Mouse (Mus musculus) gastrocnemius, adult 8-10 months (tissue): ENCODE data around the gene Plbd1. TPM values are rescaled to one million over a fixed set of nuclear protein-coding genes. Genes with fewer than 3 reads are reported as not detected.

Experiments used
- DNase-seq, 2 experiments: peaks; one replicate each; pipeline ENCODE4 v3.0.0; 2022; ENCODE audit warnings: low spot score in 2 of 2
- total RNA-seq, 4 experiments: library from RNA; stranded (reverse); gene quantifications; 2 replicates each; pipeline ENCODE4 v1.2.4; 2022

Gene Plbd1
- 10 to 100 TPM; 10.6 to 17.0 (median 12.5) TPM for total RNA-seq

DNA sequence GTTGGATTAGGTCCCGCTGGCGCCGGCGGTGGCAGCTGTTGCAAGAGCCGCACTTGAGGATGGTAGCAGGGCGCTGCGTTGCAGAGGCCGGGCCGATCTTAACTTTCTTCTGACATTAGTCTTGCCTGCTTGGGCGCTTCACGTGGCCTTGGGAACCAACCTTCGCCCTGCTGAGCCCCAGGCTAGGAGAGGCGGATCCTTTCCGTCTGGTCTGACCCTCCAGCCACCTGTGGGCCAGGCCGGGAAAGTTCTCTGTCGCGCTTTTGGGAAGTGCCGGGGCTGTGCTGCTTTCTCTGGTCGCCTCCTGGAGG is at the start of gene Plbd1:
Gene Plbd1, minus strand, starts transcription at position 223 of the 311 bp plus-strand sequence.
- peak; percentile 62 to 77 for DNase-seq

DNA sequence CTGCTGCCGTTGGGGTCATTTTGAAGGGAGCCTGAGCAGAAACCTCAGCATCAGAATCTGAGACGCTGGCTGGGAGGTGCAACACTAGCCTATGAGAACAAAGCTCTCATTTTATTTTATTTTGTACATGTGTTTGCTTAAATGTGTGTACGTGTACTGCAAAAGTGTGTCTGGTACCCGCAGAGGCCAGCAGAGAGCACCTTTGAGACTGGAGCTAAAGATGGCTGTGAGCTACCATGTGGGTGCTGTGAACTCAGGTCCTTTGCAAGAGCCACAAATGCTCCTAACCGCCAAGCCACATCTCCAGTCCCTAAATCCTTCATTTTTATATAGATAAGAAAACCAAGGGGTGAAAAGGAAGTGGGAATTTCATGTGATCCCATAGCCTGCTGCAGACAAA is 48.7 kb upstream of the Plbd1 start:
- DNase-seq, result no peak

DNA sequence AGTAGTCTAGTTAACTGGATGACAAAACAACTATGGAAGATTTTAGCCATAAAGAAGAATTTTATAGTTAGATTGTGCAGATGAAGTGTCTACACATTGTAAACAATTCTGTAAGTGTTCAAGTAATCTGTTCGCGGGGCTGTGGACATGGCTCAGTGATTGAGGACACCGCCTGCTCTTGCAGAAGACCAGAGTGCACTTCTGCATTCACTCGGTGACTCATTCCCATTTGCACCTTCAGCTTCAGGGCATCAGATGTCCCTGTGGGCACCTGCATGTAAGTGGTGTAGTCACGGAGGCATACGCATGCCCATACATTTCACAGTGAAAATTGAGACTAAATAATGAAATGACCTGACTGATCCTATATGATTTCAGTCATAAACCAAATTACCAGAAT is 46.9 kb upstream of the Plbd1 start:
- DNase-seq, result no peak

DNA sequence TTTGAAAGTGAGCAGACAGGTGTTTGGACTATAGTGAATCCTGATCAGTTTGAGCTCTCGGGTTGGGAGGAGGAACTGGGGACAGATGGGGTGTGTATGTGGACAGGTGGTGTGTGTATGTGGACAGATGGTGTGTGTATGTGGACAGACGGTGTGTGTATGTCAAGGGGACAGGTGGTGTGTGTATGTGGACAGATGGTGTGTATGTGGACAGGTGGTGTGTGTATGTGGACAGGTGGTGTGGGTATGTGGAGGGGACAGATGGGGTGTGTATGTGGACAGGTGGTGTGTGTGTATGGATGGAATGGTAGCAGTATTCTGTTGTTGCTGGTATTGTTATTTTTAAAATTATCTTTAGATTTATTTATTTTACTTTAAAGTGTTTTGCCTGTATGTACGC is 40.1 kb upstream of the Plbd1 start:
- no peak for DNase-seq

DNA sequence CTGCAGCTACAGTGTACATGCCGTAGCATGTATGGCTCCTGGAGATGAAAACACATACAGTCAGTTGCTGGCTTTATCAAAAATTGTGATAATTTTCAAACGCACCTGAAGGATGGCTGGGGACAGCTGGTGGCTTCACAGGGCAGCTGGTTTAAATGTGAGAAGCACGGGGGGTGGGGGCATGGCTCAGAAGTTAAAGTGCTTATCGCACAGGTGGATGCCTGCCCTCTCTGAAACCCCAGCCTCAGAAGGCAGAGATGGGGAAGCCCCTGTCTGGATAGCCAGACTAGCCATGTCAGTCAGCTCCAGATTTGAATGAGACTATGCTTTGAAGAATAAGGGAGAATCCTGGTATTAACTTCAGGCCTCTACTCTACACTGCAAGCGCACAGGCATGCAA is 39.5 kb upstream of the Plbd1 start:
- DNase-seq, result no peak

DNA sequence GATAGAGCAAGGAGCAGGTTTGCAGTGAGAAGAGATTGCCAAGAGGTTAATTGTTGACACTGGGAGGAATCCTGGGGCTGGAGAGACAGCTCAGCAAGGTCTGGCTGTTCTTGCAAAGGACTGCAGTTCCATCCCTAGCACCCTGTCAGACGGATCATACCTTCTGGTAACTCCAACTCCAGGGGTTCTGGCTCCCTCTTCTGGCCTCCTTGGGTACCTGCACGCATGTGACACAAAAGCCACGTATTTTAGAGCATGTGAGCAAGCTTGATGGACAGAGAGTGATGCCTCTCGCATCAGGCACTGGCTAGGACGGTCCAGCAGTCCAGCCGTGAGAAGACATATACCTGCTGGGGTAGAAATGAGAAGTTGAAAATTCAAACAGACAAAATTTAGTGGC is 29.6 kb upstream of the Plbd1 start:
- no peak for DNase-seq

DNA sequence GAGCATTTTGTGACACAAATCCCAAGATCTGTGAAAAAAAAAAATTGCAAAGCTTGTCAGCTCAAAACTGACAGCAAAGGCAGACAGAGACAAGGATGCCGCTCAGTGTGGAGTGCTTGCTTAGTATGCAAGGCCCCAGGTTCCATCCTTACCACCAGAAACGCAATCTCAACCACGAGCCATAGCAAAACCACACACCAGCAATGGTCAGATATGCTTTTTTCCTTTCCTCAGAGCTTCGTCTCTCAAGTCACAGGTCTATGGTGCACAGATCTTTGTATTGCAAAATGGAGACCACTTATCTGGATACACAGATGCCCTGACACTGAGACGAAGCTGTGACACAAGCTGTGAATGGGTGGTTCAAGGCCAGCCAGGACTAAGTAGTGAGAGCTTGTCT is 28.8 kb upstream of the Plbd1 start:
- no peak for DNase-seq

DNA sequence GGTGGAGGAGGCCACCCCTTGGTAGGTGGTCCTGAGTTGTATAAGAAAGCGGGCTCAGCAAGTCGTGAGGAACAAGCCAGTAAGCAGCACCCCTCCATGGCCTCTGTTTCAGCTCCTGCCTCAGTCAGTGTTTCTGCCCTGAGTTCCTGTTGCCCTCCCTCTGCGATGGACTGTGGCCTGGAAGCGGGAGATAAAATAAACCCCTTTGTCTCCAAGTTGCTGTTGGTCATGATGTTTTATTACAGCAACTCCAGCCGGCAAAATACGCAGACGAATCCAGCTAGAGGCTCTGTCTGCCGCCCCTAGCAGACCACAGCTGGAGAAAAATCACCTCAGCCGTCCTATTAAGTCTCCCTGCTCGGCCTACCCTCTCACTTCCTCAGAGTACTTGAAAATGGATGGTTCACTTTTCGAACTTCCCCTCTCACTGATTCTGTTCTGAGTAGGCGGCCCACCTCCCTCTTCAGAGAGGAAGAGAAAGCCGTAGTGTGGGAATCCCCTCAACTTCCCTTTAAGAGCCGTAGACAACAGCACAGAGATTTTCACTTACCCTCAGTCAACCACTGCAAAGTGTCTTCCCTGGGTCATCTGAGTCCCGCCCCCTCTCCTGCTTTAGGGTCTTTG is 28.2 kb upstream of the Plbd1 start:
- no peak for DNase-seq

DNA sequence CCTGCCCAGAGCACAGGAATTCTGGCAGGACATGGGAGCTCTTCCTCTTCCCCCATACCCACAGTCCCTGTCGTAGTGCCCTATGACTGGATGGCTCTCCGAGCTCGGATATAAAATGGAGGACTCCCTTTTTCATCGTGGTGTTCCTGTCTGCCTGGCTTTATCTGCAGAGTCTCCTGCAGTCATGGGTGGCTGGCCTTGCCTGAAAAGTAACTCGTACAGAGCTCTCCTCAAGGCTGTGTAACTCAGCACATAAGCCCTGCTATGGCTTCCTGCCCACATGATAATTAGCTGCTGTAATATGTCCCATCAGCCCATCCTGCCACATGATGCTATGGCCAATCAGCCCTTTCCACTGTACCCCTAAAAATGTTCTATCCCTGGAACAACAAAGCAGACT is 23.7 kb upstream of the Plbd1 start:
- no peak for DNase-seq

DNA sequence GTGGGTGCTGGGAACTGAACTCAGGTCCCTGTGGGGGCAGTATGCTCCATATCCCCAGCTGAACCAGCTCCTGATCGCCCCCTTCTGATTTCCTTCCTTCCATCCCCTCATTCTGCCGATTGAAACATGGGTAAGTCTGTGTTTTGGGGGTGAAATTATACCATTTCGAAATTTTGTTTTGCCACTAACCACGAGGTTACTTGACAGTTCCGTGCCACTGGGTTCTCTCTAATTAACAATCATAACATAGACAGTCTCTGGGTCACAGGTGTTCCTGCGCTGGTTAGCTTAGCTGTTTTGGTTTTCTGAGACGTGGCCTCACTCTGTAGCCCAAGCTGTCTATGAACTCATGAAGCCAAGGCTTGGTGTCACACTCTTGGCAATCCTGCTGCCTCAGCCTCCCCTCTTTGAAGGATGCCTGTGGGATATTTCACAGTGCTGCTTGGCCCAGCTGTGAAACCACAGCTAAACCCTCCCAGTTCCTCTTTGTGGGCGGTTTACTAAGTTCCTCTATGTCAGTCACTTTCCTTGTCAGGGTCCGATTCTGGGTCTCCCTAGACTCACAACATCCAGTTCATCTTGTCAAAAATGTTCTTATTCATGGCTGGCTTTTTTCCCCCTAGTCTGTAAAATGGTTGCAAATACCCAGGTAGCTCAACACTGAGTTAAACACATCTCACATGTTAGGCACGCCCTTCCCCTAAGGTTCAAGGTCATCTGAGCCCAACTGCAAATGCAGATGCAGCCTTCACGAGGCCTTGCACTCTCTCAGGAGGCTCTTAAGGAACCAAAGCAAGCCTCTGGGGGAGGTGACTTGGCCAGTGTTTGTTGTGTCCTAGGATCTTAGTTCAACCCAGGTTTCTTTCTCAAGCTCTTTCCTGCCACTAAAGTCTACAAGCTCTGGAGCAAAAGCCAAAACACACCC is 21.9 kb upstream of the Plbd1 start:
- no peak for DNase-seq

DNA sequence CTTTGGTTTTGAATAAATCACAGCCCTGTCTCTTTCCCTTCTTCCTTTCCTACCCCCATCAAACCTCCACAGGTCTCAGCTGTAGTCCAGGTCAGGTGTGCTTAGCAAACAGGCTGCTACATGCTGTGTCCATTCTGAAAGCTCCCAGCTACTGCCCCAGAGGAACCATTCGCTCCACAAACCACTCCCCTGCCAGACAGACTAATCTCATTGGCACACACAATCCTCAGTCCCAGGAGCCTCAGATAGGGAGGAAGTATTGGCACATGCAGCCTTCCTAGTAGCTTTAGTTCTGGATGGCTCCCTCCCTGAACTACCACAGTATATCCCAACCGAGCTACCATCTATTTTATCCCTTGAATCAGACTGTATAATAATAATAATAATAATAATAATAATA is 17.7 kb upstream of the Plbd1 start:
- DNase-seq, result no peak

DNA sequence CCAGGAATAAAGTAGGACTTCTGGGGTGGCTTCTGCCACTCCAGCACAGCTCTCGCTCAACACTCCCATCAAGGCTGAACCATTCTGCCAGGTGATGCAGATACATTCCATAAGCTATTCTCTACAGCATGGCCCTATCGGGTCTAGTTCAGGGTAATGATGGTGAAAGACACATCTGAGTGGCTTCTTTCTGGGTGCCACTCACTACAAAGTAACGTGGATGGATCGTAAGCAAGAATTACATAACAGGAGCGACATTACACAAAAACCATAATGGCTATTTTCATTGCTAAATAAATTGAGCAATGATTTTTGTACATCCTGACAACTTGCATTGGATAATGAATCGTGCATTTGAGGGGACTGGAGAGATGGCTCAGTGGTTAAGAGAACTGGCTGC is 13.2 kb upstream of the Plbd1 start:
- no peak for DNase-seq

DNA sequence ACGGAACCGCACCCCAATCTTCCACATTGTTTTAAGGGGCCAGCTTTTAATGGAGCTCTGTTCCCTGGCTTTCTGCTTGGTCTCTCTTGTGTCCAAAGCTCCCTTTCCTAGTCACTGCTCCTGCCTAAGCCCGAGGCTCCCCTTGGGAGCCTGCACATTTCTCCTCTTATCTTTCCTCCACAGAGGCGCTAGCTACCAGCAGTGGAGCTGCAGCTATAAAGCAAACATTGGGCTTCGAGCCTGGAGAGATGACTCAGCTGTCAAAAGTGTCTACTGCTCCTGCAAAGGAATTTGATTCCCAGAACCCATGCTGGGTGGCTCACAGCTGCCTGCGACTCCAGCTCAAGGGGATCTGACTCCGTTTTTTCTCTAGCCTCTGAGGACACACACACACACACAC is 10.7 kb upstream of the Plbd1 start:
- DNase-seq, result peak; percentile 15 to 36

DNA sequence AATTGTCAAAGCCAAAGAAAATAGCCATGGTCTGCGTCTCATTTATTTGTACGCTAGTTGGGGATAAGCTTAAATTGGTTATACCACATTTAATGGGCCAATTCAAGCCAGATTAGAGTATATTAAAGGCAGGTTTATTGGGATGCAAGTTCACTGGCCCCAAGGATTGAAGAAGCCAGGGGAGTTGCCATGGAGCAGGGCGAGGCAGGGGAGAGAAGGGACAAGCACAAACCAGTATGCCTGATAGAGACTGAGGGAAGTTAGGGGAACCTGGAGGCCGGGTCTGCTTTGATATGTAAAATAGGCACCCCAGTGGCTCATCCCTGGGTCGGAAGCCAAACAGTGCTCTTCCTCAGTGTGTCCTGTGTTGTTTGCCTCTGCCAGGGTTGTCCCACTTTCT is 7.5 kb upstream of the Plbd1 start:
- DNase-seq, result no peak

DNA sequence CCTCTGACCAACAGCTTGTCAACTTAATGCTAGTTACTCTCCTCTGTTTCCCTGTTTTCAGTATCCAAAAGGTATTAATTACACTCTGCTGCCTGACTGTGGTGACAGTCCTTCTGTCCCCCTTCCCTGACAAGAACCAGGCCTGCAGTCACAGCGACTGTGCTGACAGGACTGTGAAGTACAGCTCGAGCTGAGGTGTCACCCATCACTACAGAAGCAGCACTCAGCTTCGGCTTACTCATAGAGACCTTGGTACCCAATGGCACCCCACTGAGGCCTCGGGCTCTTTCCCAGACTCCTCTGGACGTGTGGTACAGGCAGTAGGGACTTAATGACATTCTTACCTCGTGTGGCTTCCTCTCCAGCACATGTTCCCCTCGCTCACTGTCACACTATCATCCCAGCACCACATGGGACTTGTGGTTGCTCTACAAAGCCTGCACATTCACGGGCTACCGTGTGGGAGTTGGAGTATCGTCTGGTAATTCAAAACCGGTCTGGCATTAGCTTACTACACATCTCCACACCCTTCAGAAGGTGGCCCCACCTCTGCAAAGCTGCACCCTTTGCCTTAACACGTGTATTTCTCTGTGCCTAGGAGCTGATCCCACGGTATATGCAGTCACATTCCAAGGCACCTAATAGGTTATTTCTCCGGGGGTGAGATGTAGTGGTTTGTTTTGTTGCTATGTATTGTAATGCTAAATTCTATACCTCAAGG is 6.7 kb upstream of the Plbd1 start:
- DNase-seq, result no peak

DNA sequence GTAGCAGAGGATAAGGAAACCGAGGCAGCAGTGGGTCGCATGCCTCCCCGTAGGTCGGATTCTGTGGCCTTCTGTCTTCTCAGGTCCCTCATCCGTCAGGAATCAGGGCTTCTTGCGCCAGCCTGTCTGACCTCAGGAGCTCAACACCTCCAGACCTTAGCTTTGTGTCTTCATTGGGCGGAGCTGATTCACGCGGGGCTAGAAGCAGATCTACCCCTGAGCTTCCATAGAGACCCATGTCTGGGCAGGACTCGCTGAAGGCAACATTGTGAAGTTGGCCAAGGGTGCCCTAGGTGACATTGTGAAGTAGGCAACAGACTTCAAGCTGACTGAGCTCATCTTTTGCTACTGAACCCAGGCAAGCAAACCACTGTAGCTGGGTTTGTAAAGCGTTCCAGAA is 335 bp upstream of the Plbd1 start:
- DNase-seq, result no peak

DNA sequence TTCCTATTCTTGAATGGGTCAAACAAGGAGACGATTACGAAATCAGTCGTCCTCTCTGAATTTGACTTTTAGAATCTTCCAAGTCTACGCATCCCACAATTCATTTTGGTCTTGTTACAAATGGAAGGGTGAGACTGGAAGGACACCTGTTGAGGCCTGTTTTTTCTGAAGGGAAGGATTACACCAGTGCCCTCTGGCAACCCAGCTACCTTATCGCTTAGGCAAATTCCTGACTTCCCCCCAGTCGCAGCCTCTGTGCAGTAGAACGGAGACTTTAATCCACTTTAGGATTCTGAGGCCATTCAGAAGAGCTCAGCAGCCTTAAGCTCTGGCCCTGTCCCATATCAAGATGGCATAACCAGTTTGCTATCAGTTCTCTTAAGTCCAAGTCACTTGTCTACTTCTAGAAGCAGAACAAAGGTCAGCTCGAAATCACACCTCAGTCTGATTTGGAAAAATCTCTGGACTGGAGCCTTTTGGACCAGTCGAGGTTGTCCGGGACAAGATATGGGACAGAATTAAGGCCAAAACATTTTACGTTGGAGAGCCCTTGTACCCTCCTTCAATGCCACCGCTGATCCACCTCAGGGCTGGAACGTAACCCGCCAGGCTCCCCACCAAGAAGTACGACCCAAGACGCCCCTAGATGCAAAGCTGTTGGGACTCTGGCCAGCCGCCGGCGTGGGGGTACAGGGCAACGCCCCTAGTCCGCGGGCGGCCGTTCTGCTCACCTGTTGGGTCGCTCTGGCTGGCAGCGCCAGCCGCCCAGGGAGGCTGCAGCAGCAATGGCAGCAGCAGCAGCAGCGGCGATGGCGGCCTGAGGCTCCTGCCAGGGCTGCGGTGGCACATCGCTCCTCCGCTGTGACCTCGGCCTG is 660 bp downstream of the Plbd1 start:
- no peak for DNase-seq

DNA sequence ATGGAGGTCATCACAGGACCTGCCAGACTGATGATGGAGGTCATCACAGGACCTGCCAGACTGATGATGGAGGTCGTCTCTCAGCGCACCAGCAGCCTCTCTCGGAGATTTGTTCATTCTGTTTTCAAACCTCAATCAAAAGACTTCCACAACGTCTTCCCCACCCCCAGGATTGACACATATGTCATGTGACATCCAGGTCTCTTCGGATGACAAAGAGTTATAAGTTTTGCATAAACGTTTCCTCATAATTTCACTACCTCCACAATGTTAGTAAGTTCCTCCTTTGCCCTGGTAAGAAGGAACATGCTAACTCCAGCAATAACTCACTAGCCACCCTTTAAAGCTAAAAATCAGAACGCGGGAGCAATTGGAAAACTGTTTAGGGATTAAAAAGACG is 2.5 kb downstream of the Plbd1 start:
- DNase-seq, result no peak

DNA sequence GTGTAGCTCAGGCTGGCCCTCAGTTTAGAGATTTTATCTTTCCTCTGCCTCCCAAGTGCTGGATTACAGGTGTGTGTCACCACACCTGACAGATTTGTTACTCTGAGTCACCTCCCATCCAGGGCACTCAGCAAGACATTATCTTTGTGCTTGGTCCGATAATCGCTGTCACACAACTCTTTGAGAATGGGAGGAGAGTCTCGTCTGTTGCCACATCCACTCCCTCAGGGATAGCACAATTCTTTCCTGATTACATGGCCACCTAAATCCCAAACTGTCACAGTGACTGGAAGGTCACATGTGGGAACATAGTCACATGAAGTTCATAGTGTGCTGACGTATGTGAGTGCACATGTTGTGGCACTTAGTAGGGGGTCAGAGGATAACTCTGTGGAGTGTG is 3.4 kb downstream of the Plbd1 start:
- DNase-seq, result no peak

DNA sequence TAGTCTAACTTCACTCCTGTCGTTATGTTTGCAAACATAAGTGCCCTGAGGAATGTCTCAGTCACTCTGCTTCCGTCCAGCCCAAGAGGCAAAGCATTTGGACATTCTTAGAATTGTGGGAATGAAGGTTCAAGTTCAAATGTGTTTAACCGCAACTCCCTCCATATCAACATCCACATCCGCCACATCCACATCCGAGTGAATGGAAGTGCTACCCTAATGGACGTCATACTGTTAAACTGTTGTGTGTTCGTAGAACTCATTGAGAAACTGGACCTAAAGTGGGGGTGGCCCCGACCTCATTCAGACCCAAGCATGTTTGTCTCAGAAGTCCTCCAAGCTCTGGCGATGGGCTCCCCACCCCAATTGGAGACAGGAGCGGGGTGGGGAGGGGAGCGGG is 5.9 kb downstream of the Plbd1 start:
- no peak for DNase-seq

DNA sequence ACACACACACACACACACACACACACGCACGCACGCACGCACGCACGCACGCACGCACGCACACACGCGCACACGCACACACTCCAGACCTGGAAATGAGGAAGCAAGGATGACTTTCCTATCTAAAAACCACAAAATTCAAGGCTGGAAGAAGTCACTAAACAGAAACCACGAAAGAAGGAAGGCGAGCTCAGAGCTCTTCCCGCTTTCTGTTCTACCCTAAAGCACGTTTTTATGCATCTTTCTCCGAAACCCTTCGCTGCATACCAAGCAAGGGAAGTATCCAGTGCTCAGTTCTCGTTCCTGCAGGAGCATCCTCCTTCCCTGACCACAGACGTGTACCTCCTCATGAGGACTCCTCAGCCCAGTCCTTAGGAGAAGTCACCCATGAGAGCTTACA is 7.3 kb downstream of the Plbd1 start:
- DNase-seq, result no peak

DNA sequence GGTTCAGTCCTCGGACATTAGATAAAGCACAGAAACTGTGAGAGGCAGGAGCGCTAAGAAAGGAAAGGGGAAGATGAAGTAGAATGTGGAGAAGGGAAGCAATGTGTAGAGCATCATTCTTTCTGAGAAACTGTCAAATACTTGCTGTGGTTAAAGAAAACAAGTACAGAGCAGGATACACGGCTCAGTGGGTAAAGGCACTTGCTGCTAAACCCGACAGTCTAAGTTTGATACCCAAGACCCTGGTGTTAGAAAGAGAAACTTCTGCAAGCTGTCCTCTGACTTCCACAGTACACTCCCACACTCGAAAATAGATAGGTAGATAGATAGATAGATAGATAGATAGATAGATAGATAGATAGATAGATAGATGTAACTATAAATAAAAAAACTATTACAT is 8.4 kb downstream of the Plbd1 start:
- DNase-seq, result no peak
